Mouse (Mus musculus): ENCODE measurements around the gene Kif5c. TPM values are rescaled to one million over a fixed set of nuclear protein-coding genes. Genes with fewer than 3 reads are reported as not detected.

Gene Kif5c
- polyA plus RNA-seq, 1 experiment: 1.9 TPM

DNA sequence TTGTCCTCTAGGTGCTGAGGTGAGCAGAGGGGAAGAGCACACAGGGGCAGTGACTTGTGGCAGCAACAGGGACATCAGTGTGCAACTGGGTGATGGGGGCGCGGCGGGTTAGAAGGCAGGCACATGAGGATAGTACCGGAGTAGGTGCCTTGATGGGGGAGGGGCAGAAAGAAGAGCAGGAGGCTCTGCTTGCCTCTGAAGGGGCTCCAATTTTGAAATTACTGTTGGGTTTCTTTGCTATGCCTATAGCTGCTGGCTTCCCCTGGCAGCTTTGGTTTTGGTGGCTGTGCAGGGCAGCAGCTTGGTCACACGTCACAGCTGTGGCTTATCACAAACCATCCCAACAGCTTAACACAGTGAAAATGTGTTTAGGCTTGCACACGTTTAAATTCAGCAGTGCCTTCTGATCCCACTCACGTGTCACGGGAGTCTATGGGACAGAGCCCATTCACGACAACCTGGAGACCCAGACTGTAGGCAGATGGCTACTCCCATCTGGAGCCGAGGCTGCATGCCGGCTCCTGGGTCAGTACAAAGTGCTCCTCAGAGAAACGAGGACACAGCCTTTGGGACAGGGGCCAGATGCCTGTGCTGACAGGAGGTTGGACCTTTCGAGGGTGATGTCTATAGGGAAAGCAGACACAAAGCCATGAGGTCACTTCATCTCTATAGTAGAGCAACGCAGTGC is 126.1 kb downstream of the Kif5c start:
- no peak for DNase-seq (ENCODE audit: low read depth)

GRCm38 (mm10) chr2:49746947-49747346 is 127.8 kb downstream of the Kif5c start:
- no peak for DNase-seq (ENCODE audit: low read depth)

- DNase-seq (ENCODE audit: low read depth): no peak
These were observed 128.6 kb downstream of the Kif5c start for GRCm38 (mm10) chr2:49747670-49748069.

DNA sequence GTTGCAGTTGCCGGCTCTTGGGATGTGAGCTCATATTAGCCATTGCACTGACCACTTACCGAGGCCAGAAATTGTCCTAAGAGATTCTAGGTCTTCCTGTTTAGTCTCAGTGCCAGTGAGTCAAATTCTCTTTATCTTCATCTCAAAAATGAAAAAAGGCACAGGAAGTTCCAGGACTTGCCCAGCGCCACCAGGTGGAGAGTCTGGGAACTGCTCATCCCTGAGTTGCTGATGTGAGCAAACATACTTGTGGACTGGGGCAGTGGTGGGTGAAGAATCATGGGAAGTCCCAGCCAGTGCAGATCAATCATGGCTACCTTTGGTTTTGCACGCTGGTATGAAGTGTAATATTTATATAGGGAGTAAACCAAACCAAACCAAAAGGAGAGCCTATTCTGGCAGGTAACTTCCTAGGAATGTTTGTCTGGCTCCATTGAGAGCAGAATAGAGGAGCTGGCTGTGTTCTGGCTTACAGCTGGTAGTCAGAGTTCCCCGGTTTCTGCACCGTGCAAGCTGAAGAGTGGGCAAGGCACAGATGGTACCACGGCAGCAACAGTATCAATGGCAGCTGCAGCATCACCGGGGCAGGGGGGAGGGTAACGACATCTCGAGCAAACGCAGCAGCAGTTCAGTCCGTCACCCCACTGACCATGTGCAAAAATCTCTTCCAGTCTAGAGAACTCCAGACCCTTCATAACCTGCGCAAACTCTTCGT is 129.7 kb downstream of the Kif5c start:
- no peak for DNase-seq (ENCODE audit: low read depth)

GRCm38 (mm10) chr2:49749730-49750576 is 130.9 kb downstream of the Kif5c start:
- no peak for DNase-seq (ENCODE audit: low read depth)

- no peak for DNase-seq (ENCODE audit: low read depth)
These were observed 132.6 kb downstream of the Kif5c start for GRCm38 (mm10) chr2:49751544-49752210.

- no peak for DNase-seq (ENCODE audit: low read depth)
These were observed 133.1 kb downstream of the Kif5c start for GRCm38 (mm10) chr2:49752211-49752607.

DNA sequence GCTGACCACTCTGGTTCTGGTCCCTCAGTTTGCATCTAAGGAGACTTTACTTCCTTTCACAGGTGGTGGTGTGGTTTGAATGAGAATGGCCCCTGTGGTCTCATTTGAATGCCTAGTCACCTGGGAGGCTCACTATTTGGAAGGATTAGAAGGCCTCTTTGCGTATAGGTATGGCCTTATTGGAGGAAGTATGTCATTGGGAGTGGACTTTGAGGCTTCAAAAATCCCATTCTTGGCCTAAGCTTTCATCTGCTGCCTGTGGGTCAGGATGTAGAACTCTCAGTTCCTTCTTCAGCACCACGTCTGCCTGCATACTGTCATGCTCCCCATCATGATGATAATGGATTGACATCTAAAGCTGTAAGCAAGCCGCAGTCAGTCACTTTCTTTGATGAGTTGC is 134.0 kb downstream of the Kif5c start:
- DNase-seq (ENCODE audit: low read depth): no peak

GRCm38 (mm10) chr2:49755054-49755453 is 136.0 kb downstream of the Kif5c start:
- DNase-seq (ENCODE audit: low read depth): no peak

DNA sequence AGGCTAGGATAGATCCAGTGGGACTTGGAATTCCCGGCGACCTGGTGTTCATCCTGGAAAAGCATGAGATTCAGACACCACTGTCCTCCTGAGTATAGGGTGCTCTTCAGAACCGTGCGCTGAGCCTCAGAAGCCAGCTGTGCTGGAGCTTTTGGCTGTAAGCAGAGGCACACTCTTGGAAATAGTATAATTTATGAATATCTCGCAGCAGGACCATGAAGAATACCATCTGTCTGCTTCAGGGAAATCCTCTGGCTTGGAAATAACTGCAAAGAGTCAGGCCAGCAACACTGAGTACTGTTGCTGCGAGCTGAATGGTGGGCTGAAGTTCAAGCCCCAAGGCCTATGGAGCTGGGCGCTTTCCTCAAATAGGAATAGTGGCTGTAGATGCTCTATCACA is 138.5 kb downstream of the Kif5c start:
- no peak for DNase-seq (ENCODE audit: low read depth)

DNA sequence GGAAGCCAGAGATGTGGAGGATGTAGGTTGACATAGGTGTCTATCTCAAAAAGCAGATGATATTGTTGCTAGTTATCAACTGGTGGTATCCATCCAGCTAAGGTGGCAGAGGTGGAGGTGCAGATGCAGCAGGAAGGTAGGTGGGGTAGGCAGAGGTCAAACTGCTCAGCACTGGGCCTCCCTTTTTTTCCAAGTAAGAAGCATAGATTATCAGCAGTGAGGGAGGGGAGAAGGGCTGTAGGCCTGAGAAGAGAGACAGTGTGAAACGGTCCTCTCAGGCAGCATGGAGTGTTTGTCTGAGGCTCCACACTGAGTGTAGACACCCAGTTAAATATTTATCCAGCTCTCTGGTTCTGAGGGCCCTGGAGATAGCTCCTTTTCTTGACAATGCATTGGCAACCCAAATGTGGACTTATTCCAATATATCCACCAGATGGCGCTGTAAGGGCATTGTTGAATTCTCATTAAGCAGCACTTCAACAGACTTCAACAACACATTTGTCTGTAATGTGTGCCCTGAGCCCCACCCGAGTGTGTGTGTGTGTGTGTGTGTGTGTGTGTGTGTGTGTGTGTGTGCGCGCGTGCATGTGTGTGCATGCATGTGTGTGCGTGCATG is 145.3 kb downstream of the Kif5c start:
- no peak for DNase-seq (ENCODE audit: low read depth)

- no peak for DNase-seq (ENCODE audit: low read depth)
These were observed 149.8 kb downstream of the Kif5c start for GRCm38 (mm10) chr2:49768916-49769315.

DNA sequence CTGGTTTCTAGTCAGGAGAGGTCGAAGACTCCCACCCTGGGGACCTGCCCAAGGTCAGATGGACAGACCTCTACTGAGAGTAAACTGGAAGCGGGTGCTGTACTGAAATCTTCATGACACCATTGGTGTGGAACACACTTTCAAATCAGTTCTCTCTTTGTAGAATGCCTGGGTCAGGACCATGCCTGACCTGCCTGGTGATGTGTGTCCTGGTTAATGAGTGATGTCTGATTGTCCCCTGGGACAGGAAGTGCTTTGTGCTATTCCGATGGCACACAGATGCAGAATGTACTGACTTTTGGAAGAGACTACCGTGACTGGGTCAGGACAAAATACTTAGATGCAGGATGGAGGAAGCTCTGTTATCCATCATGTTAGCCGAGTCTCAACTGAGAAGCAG is 151.3 kb downstream of the Kif5c start:
- DNase-seq (ENCODE audit: low read depth): no peak

- no peak for DNase-seq (ENCODE audit: low read depth)
These were observed 152.1 kb downstream of the Kif5c start for GRCm38 (mm10) chr2:49771172-49771571.

DNA sequence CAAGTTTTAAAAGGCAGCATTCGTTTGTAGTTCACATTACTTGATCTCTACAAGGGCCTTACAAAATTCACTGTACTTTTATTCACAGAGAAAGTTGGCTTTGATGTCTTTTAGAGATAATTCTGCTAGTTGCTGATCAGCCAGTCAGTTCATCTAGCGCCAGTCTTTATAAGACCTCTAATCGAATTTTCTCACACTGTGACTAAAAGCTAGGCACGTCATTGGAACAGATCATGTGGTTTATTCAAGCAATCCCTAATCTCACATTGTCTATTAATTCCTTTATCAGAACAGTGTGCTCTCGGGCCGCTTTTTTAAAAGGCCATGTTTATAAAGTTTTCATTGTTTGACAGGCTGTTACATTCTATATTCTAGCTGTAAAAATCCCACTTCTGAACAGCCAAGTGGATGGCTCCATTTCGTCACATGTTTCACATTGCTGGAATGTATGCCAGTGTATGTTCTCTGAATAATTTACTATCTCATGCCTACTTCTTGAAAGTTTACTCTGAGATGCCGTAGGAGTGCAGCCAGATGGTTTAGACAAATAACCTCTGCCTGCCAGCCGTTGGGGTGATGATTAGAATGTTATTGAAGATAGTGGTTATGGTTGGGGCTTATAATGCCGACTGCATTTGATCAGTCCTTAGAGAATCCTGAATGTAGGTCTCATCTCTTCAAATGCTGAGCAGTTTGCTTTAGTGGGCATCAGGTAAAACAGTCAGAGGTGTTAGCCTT is 154.3 kb downstream of the Kif5c start:
- no peak for DNase-seq (ENCODE audit: low read depth)

DNA sequence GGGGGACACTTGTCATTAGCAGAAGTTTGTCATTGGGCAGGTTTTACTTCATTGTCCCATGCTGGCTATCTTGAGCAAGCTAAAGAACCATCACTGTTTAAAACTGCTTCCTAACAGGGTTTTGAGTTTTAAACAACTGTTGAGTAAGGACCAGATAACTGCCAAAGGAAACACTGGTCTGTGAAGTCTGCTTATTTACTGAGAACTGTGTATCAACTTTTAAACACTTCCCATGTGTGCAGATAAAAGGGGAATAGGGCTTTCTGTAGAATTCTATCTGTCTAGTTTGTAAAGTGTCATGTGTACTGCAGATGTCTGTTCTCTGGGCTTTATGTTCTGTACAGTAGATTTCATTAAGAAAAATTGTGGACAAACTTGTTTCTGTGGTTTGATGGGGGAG is 155.1 kb downstream of the Kif5c start:
- no peak for DNase-seq (ENCODE audit: low read depth)

DNA sequence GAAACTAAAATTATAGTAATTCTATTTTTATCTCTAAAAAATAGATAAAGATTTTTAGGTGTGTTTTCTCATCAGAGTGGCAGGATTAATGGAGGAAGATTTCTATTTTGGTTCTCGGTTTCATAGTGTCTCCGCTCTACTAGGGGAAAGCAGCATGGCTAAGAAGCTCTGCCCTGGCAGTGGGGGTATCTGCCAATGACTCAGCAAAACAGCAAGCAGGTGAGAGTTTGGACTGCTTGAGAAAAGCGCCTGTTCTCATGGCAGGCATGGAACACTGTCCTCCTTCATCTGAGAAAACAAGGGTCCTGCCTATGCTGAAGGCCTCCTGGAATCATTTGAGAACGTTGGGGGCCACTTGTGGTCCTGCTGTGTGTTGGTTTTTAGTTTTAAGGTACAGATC is 156.1 kb downstream of the Kif5c start:
- DNase-seq (ENCODE audit: low read depth): no peak

DNA sequence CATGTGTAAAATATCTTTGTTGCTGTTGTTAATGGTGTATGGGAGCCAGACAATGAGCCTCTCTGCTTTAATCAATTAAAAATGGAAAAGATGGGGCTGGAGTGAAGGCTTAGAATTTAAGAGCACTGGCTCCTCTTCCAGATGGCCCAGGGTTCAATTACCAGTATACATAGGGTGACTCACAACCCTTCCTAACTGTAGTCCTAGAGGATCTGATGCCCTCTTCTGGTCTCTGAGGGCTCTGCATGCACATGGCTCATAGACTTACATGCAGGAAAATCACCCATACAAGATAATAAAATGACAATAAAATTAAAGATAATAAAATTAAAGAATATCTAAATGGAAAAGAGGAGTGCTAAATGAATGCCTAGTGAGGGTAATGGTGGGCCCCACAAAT is 156.6 kb downstream of the Kif5c start:
- no peak for DNase-seq (ENCODE audit: low read depth)

DNA sequence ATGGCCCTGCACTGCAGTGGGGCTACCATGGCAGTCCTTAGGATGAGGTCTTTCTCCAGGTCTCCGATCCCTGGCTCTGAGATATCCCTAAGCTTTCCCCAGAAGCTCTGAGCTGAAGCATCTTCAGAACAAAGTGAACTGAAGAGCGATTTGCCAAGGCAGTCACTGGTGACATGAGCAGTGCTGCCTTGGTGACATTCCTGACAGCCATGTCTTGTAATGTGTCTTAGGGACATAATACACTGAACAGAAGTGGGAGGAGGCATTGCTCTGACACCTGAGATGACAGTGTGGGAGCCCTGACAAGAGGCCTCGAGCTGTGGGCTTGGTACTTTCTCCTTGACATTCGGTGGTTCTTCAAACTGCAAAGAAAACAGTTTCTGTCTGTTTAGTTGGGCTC is 157.3 kb downstream of the Kif5c start:
- DNase-seq (ENCODE audit: low read depth): no peak

GRCm38 (mm10) chr2:49787376-49788050 is 168.4 kb downstream of the Kif5c start, which contains the start of gene Lypd6b:
Gene Lypd6b, plus strand, starts transcription at chr2:49787688.
- no peak for DNase-seq (ENCODE audit: low read depth)
